Mouse (Mus musculus) cerebellum, adult 11-12 months (tissue): ENCODE measurements around the gene Gm45234.

Source experiments
- DNase-seq: peaks from one replicate; pipeline ENCODE4 v3.0.0; 2022

Gene Gm45234

GRCm38 (mm10) chr6:124755831-124756595 lies at the start of gene Gm45234, which contains the start of gene Atn1:
TSS of gene Gm45234 (minus strand) at chr6:124756021.
TSS of gene Atn1 (minus strand) at chr6:124756524.
- peak; percentile 80 for DNase-seq

GRCm38 (mm10) chr6:124804341-124804740 lies 48.5 kb upstream of the Gm45234 start:
- peak; percentile 8 for DNase-seq

GRCm38 (mm10) chr6:124803691-124804090 lies 47.9 kb upstream of the Gm45234 start:
- DNase-seq: peak; percentile 9

- peak; percentile 1 for DNase-seq
Observed at GRCm38 (mm10) chr6:124803061-124803460, 47.2 kb upstream of the Gm45234 start.

- peak; percentile 1 for DNase-seq
Observed at GRCm38 (mm10) chr6:124802400-124802799, 46.6 kb upstream of the Gm45234 start.

- no peak for DNase-seq
Observed at GRCm38 (mm10) chr6:124796200-124796599, 40.4 kb upstream of the Gm45234 start.

- DNase-seq: peak; percentile 2
Observed at GRCm38 (mm10) chr6:124795781-124796180, 40.0 kb upstream of the Gm45234 start.

- no peak for DNase-seq
Observed at GRCm38 (mm10) chr6:124791911-124792310, 36.1 kb upstream of the Gm45234 start.

- DNase-seq: peak; percentile 1
Observed at GRCm38 (mm10) chr6:124790121-124790520, 34.3 kb upstream of the Gm45234 start.

- peak; percentile 16 for DNase-seq
Observed at GRCm38 (mm10) chr6:124789519-124789918, 33.7 kb upstream of the Gm45234 start.

GRCm38 (mm10) chr6:124787722-124788121 lies 31.9 kb upstream of the Gm45234 start:
- DNase-seq: peak; percentile 61

GRCm38 (mm10) chr6:124786756-124787420 lies 31.1 kb upstream of the Gm45234 start:
- peak; percentile 92 for DNase-seq

- peak; percentile 24 for DNase-seq
Observed at GRCm38 (mm10) chr6:124782436-124782835, 26.6 kb upstream of the Gm45234 start.

- DNase-seq: peak; percentile 1
Observed at GRCm38 (mm10) chr6:124780917-124781316, 25.1 kb upstream of the Gm45234 start.

- DNase-seq: no peak
Observed at GRCm38 (mm10) chr6:124779984-124780416, 24.2 kb upstream of the Gm45234 start.

GRCm38 (mm10) chr6:124779222-124779983 lies 23.6 kb upstream of the Gm45234 start, which contains the start of gene Lrrc23:
TSS of gene Lrrc23 (minus strand) at chr6:124779727.
- peak; percentile 45 for DNase-seq

- peak; percentile 70 for DNase-seq
Observed at GRCm38 (mm10) chr6:124770511-124770910, 14.7 kb upstream of the Gm45234 start.

- DNase-seq: peak; percentile 63
Observed at GRCm38 (mm10) chr6:124770013-124770412, 14.2 kb upstream of the Gm45234 start.

- DNase-seq: peak; percentile 86
Observed at GRCm38 (mm10) chr6:124769101-124769765, 13.4 kb upstream of the Gm45234 start, which contains the start of gene Eno2. TSS of gene Eno2 (minus strand) at chr6:124769673.

- DNase-seq: no peak
Observed at GRCm38 (mm10) chr6:124768704-124769044, 12.9 kb upstream of the Gm45234 start.

- peak; percentile 82 for DNase-seq
Observed at GRCm38 (mm10) chr6:124767920-124768703, 12.3 kb upstream of the Gm45234 start.

- DNase-seq: peak; percentile 42
Observed at GRCm38 (mm10) chr6:124767536-124767919, 11.7 kb upstream of the Gm45234 start.
